Mouse (Mus musculus) midbrain, embryonic 13.5 days (tissue): ENCODE data around the gene Exoc4. TPM values are rescaled to one million over a fixed set of nuclear protein-coding genes. Genes with fewer than 3 reads are reported as not detected.

Experiments used
- ATAC-seq: fragments of 200-750 bp; cut with Nextera tagmentation; 2 replicates; pipeline ENCODE4 v1.8.0; 2017; ENCODE audit warnings: mild to moderate bottlenecking, moderate TSS enrichment, moderate library complexity
- H3K27ac ChIP-seq: fragments of 300-500 bp; sonication (generic); 2 replicates; pipeline ENCODE4 v1.5.1; 2015; ENCODE audit warnings: inconsistent platforms, mild to moderate bottlenecking, moderate library complexity
- H3K27me3 ChIP-seq: fragments of 300-500 bp; sonication (generic); 2 replicates; pipeline ENCODE4 v1.6.1; 2015; ENCODE audit warnings: mild to moderate bottlenecking, inconsistent platforms
- H3K36me3 ChIP-seq: fragments of 300-500 bp; sonication (generic); 2 replicates; pipeline ENCODE4 v1.6.1; 2015; ENCODE audit warnings: mild to moderate bottlenecking, inconsistent platforms
- H3K4me1 ChIP-seq: fragments of 300-500 bp; sonication (generic); replicated peaks from 2 replicates; pipeline ENCODE4 v1.6.1; 2015; ENCODE audit warnings: inconsistent platforms
- H3K4me2 ChIP-seq: fragments of 300-500 bp; sonication (generic); replicated peaks from 2 replicates; pipeline ENCODE4 v1.6.1; 2015; ENCODE audit warnings: moderate library complexity, mild to moderate bottlenecking, inconsistent platforms
- H3K4me3 ChIP-seq: fragments of 300-500 bp; sonication (generic); replicated peaks from 2 replicates; pipeline ENCODE4 v1.5.1; 2015; ENCODE audit warnings: mild to moderate bottlenecking, inconsistent platforms
- H3K9ac ChIP-seq: fragments of 300-500 bp; sonication (generic); replicated peaks from 2 replicates; pipeline ENCODE4 v1.6.1; 2015; ENCODE audit warnings: mild to moderate bottlenecking, inconsistent platforms
- H3K9me3 ChIP-seq: fragments of 300-500 bp; sonication (generic); 2 replicates; pipeline ENCODE4 v1.6.1; 2016; ENCODE audit warnings: mild to moderate bottlenecking, inconsistent platforms
- WGBS: fragments of 180-500 bp; shearing (Covaris S2); methylation state at CpG from one replicate; pipeline ENCODE4 v1.1.7; 2015; 5-methylcytosine and 5-hydroxymethylcytosine counted together
- polyA plus RNA-seq: library from polyadenylated mRNA; unstranded; fragments of >200 nt; fragmentation: Nextera tagmentation; extraction: Ambion mirVana; gene quantifications from 2 replicates; pipeline ENCODE4 v1.2.1, GENCODE M21; 2015

Gene Exoc4
- polyA plus RNA-seq, 1 experiment from 2014 or later, result 50.7 TPM

DNA sequence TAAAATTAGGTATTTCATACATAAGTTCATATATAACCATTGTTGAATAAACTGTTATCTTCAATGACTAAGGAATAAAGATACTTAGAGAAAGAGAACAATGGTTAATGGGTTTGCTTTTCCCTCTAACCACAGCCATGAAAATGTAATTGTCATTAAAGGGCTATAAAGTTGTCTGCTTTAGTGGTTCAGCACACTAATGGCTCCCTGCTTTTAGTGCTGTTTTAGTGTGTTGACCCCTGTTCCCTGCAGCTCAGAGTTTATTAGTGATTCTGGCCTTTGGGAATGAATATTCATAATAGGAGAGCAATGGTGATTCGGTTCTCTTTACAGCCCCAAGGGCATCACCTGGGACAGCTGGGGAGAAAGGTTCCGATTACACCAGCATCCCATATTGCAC is 483.3 kb downstream of the Exoc4 start:
- Histone ChIP-seq H3K27ac (no peak overlapping the region), H3K9me3 (no peaks in the 10 kb centered on the region), H3K4me1 (peaks cover 5% of the 10 kb centered on the region), H3K4me3 (no peak overlapping the region), H3K27me3 (no peaks in the 10 kb centered on the region), H3K36me3 (no peaks in the 10 kb centered on the region), H3K4me2 (no peak overlapping the region), H3K9ac (no peak overlapping the region)
- no peak for ATAC-seq
- 59% methylated on average over 2 of the region's 2 CpGs for WGBS

DNA sequence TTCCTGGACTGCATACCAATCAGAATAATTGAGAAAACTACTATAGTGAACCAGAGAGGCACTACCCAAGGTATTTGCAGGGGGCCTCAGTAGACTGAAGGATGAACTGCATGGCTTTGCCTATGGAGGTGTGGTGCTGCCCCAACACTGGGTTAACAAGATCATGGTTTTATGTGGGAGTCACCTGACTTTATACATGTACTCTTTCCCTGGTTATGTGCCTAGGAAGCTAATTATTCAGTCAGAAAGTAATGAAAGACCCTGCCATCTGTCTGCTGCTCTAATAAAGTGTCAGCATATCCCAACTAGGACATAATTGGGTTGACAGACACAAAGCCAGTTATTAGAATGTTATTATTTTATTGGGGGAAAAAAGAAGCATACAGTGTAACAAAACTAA is 484.7 kb downstream of the Exoc4 start:
- no peaks in the 10 kb centered on the region for H3K9me3 ChIP-seq
- no peak overlapping the region for H3K4me2 ChIP-seq
- H3K4me1 ChIP-seq, result peaks cover 13% of the 10 kb centered on the region
- ATAC-seq, result 0 out of 2 replicates have a peak, but pooled peaks have one; percentile 43
- no peak overlapping the region for H3K4me3 ChIP-seq
- H3K36me3 ChIP-seq, result no peaks in the 10 kb centered on the region
- no peak overlapping the region for H3K27ac ChIP-seq
- no peaks in the 10 kb centered on the region for H3K27me3 ChIP-seq
- H3K9ac ChIP-seq, result no peak overlapping the region

DNA sequence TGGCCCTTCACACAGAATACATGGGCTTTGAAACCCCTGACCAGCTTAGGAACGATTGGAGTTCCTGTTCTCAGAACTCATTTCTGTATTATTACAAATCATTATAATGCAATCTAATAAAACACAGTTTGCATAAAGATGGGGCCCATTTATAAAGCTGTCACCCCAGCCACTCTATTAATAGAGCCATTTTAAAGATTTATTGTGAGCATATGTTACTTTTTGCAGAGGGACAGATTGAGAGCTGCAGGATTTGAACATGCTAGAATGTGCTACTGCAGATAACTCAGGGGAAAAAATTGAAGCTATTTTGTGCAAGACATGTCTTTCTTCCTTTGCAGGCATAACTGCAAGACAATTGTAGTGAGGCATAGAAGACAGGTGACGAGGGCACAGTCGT is 485.1 kb downstream of the Exoc4 start:
- Histone ChIP-seq H3K4me3 (no peak overlapping the region), H3K9ac (no peak overlapping the region), H3K9me3 (no peaks in the 10 kb centered on the region), H3K4me2 (no peak overlapping the region), H3K27me3 (no peaks in the 10 kb centered on the region), H3K4me1 (peaks cover 18% of the 10 kb centered on the region), H3K27ac (no peak overlapping the region), H3K36me3 (no peaks in the 10 kb centered on the region)
- ATAC-seq, result no peak
- 87% methylated on average over 3 of the region's 3 CpGs for WGBS

DNA sequence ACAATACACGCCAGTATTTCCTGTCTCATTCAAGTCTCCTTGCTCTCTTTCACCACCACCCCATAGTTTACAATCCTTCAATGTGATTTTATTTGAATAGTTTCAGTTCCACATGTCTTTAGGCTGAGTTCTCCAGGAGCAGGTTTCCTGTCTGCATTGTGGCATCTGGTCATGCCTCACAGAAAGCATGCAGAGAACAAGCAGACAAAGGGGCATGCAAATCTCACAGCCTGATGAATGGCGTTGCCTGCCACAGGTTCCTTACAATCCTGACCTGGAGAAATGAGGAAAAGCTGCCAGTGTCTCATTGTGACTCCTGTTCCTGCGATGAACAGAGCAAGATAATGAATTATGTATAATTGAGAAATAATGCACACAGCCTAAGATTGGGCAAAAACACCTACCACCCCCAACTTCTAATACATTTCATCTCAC is 490.0 kb downstream of the Exoc4 start:
- no peak overlapping the region for H3K4me3 ChIP-seq
- WGBS, result 12% methylated on average over 3 of the region's 3 CpGs
- peaks cover 9% of the 10 kb centered on the region; the same call in 1 of the 2 replicates for H3K9me3 ChIP-seq
- H3K9ac ChIP-seq, result no peak overlapping the region
- 0 out of 2 replicates have a peak overlapping the region, but pooled peaks have one; percentile 9 for H3K4me2 ChIP-seq
- H3K27me3 ChIP-seq, result no peaks in the 10 kb centered on the region
- peaks cover 25% of the 10 kb centered on the region for H3K4me1 ChIP-seq
- H3K27ac ChIP-seq, result peak overlapping the region; percentile 74
- ATAC-seq, result peak; percentile 91
- H3K36me3 ChIP-seq, result no peaks in the 10 kb centered on the region

DNA sequence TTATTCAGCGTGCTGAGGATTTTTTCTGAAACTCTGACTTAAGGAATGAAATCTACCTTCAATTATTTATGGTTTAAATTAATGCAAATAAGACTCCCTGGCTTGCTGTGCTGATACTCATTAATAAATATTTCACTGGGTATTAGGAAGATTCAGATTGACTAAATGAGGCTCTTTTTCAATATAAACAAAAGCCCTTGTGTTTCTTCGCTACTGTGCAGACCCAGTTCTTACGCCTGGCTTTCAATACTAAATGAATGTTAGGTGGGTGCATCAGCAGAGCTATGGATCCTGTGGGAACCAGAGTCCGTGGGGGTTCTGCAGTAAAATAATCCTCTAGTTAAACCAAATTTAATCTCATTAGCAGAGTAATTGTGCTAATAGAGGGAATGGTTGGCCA is 490.4 kb downstream of the Exoc4 start:
- Histone ChIP-seq H3K27ac (peak overlapping the region; percentile 74), H3K36me3 (no peaks in the 10 kb centered on the region), H3K4me2 (0 out of 2 replicates have a peak overlapping the region, but pooled peaks have one; percentile 9), H3K4me3 (no peak overlapping the region), H3K4me1 (peaks cover 25% of the 10 kb centered on the region), H3K9me3 (peaks cover 9% of the 10 kb centered on the region; the same call in 1 of the 2 replicates), H3K9ac (no peak overlapping the region), H3K27me3 (no peaks in the 10 kb centered on the region)
- 13% methylated on average over 4 of the region's 4 CpGs for WGBS
- peak; percentile 70 for ATAC-seq

DNA sequence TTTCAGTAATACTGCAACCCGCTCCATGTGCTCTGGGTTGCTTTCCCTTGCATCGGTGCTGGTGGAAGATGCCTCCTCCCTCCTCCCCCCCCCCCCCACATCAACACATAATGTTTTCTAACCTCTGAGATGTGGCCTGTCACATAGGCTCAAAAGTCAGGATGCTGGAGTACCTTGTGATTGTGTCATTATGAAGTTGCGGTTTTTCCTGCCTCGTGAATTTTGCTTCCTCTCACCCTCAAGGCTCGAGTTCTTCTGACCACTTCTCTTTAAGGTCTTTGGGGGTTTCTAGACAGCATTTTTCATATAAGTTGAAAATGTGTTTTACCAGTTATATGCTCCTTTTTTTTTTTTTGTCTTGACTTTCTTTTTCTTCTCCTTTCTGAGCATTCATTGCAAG is 507.1 kb downstream of the Exoc4 start:
- H3K9me3 ChIP-seq, result no peaks in the 10 kb centered on the region
- no peak overlapping the region for H3K27ac ChIP-seq
- no peaks in the 10 kb centered on the region for H3K4me1 ChIP-seq
- H3K9ac ChIP-seq, result no peak overlapping the region
- H3K27me3 ChIP-seq, result no peaks in the 10 kb centered on the region
- no peak overlapping the region for H3K4me2 ChIP-seq
- no peak overlapping the region for H3K4me3 ChIP-seq
- H3K36me3 ChIP-seq, result peaks cover 4% of the 10 kb centered on the region; the same call in 1 of the 2 replicates
- WGBS, result 89% methylated on average over 5 of the region's 5 CpGs
- no peak for ATAC-seq

DNA sequence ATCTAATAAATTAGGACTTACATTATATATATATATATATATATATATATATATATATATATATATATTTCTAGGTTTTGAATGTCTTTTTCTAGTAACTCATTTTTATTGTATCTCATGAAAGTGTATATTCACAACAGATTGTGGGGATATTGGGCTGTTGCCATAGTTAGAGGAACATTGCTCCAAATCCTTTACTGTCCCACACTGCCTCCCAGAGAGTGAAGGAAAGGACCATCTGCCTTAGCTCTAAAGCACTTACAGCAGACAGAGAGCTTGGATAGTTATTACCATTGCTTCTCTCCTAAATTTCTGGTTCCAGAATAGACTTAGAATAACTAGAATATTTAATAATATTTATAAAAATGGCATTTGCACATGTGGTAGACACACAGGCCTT is 512.7 kb downstream of the Exoc4 start:
- H3K4me2 ChIP-seq, result no peak overlapping the region
- H3K36me3 ChIP-seq, result peaks cover 4% of the 10 kb centered on the region; the same call in 1 of the 2 replicates
- no peak overlapping the region for H3K9ac ChIP-seq
- H3K27me3 ChIP-seq, result no peaks in the 10 kb centered on the region
- no peaks in the 10 kb centered on the region for H3K9me3 ChIP-seq
- no peak for ATAC-seq
- no peak overlapping the region for H3K27ac ChIP-seq
- no peak overlapping the region for H3K4me3 ChIP-seq
- H3K4me1 ChIP-seq, result peaks cover 6% of the 10 kb centered on the region

DNA sequence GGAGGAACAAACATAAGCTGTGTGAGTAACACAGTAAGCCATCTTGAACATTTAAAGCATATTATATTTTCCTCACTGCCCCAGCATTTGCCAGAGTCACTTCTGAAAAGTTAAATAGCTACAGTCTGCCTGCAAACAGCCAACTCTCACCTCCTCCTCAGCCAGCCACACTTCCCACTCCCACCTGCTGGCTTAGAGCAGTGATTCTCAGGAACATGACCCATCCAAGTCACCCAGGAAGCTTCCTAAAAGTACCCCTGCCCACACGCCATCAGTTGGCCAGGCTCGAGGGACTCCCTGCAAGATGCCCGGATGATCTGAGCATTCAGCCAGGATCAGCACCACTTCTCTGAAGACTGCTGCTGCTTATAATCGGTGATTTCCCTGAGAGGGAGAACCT is 514.4 kb downstream of the Exoc4 start:
- no peak overlapping the region for H3K4me2 ChIP-seq
- no peak overlapping the region for H3K4me3 ChIP-seq
- no peak overlapping the region for H3K9ac ChIP-seq
- peaks cover 4% of the 10 kb centered on the region; the same call in 1 of the 2 replicates for H3K36me3 ChIP-seq
- no peak for ATAC-seq
- no peak overlapping the region for H3K27ac ChIP-seq
- peaks cover 6% of the 10 kb centered on the region for H3K4me1 ChIP-seq
- no peaks in the 10 kb centered on the region for H3K27me3 ChIP-seq
- WGBS, result 81% methylated on average over 4 of the region's 4 CpGs
- H3K9me3 ChIP-seq, result no peaks in the 10 kb centered on the region

DNA sequence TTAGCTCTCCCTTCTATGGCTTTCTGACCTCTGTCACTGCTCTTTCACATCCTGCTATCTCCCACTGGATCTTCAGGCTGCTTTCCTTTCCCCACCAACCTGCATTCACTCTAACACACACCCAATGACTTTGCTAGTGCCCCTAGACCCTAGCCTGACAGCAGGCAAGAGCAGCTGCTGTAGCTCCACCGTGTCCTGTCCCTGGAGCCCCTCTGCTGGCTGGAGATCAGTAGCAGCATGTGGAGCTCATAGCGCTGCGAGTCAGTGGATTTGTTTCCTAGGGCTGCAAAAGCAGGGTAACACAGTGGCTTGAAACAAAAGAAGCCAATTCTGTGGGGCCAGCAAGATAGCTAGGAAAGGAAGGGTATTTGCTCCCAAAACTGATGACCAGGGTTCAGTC is 515.1 kb downstream of the Exoc4 start:
- Histone ChIP-seq H3K27ac (peak overlapping the region; percentile 6; the same call in 1 of the 2 replicates), H3K27me3 (no peaks in the 10 kb centered on the region), H3K9me3 (no peaks in the 10 kb centered on the region), H3K4me2 (no peak overlapping the region), H3K9ac (no peak overlapping the region), H3K36me3 (peaks cover 4% of the 10 kb centered on the region; the same call in 1 of the 2 replicates), H3K4me1 (peaks cover 6% of the 10 kb centered on the region), H3K4me3 (no peak overlapping the region)
- ATAC-seq, result no peak; the same call in 1 of the 2 replicates
- WGBS, result 43% methylated on average over 3 of the region's 3 CpGs

DNA sequence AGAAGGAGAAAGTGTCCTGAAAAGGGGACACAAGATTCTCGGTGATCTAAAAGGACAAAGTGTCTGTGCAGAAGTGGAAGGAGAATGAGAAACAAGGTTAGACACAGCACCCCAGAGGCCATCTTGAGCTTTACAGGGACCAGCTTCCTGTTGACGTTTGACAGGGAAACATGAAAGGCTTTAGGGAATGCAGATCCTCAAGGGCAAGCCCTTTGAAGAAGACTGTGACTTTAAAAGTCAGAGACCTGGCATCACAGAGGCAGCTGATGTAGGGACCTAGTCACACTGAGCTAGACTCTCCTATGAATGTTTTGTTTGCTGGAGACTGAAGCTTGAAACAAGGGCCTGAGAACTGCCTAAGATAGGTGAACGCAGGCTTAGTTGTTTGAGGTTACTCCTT is 520.4 kb downstream of the Exoc4 start:
- H3K9ac ChIP-seq, result no peak overlapping the region
- H3K9me3 ChIP-seq, result no peaks in the 10 kb centered on the region
- H3K36me3 ChIP-seq, result no peaks in the 10 kb centered on the region
- H3K4me1 ChIP-seq, result peaks cover 9% of the 10 kb centered on the region; the same call in 1 of the 2 replicates
- H3K4me3 ChIP-seq, result no peak overlapping the region
- H3K27ac ChIP-seq, result 0 out of 2 replicates have a peak overlapping the region, but pooled peaks have one; percentile 41
- no peaks in the 10 kb centered on the region for H3K27me3 ChIP-seq
- H3K4me2 ChIP-seq, result no peak overlapping the region
- WGBS, result 71% methylated on average over 3 of the region's 3 CpGs
- ATAC-seq, result no peak

DNA sequence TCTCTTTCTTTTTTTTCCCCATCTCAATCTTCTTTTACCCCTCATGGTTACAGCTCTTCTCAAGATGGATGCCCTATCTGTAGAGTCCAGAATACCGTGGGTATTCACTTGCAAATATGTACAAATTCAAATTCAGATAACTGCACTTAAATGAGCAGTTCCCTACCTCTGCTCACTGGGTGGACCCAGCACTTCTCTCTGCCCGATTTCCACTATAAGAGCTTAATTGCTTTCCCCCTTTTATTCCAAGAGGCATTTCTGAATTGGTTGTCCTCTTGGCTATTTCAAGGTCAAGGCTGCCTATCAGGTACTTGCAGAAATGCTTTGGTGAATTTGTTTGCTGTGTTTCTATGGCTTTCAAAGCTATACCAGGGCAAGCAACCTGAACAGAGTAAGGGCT is 521.1 kb downstream of the Exoc4 start:
- no peak overlapping the region for H3K4me3 ChIP-seq
- no peaks in the 10 kb centered on the region for H3K36me3 ChIP-seq
- 68% methylated on average over 2 of the region's 2 CpGs for WGBS
- H3K27me3 ChIP-seq, result no peaks in the 10 kb centered on the region
- H3K9ac ChIP-seq, result no peak overlapping the region
- H3K9me3 ChIP-seq, result no peaks in the 10 kb centered on the region
- no peak overlapping the region for H3K27ac ChIP-seq
- H3K4me1 ChIP-seq, result 0 out of 2 replicates have a peak, but pooled peaks cover 9% of the 10 kb centered on the region
- no peak overlapping the region for H3K4me2 ChIP-seq
- ATAC-seq, result no peak

DNA sequence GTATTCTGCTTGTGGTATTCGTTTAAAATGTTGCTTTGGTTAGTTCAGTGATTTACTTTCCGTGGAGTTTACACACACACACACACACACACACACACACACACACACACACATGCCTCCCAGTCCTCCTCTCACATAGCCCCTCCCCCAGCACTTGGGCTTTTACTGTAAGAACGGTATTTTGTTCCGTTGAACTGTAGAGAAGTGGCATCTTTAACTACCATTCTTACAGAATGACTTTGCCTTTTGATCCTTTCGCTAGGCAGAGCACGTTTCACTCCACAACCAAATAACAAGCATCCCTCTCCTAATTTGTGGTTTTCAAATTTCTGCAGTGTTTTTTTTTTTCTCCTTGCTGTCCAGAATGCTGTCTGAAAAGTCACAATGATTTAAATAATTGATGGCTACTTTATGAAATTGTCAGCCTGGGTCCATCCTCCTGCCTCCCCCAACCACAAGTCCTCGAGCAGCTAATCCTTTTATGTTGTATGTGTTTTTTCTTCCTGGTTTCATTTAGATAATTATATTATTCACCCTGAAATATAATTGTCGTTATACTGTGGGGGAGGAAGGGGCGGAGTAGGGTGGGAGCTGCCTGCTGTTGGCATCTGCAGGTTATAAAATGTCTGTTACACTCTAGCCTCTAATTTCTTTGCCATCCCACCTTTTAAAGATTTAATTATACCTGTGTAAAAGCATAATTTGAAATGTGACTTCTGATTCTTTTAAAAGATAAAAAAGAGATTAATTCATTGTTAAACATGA is 523.8 kb downstream of the Exoc4 start:
- Histone ChIP-seq H3K9ac (no peak overlapping the region), H3K27ac (no peak overlapping the region), H3K27me3 (no peaks in the 10 kb centered on the region), H3K9me3 (no peaks in the 10 kb centered on the region), H3K4me1 (0 out of 2 replicates have a peak, but pooled peaks cover 9% of the 10 kb centered on the region), H3K36me3 (no peaks in the 10 kb centered on the region), H3K4me2 (no peak overlapping the region), H3K4me3 (no peak overlapping the region)
- 63% methylated on average over 9 of the region's 9 CpGs for WGBS
- no peak for ATAC-seq
